Mouse (Mus musculus): ENCODE measurements around the gene Coro2a.
A peak's percentile ranks its signal among the peaks of the same experiment; 100 is the strongest.
"Not testable (repeated sequence)": the region's sequence is repeated elsewhere in the genome, so short reads cannot be mapped to it uniquely, and the experiment has no call there.

Coro2a gene

GRCm38 (mm10) chr4:46611181-46611580, 9.2 kb upstream of the Coro2a start:
- peak; percentile 79 to 81 for DNase-seq

GRCm38 (mm10) chr4:46607601-46608000, 5.6 kb upstream of the Coro2a start:
- DNase-seq = no peak

- no peak for DNase-seq
Observed at GRCm38 (mm10) chr4:46605451-46605850, 3.4 kb upstream of the Coro2a start.

- DNase-seq = no peak
Observed at GRCm38 (mm10) chr4:46602704-46603103, 702 bp upstream of the Coro2a start.

GRCm38 (mm10) chr4:46601258-46601843, 651 bp downstream of the Coro2a start:
- peak; percentile 36 to 43 for DNase-seq

- no peak for DNase-seq
Observed at GRCm38 (mm10) chr4:46600473-46601257, 1.3 kb downstream of the Coro2a start.

- DNase-seq = not testable (repeated sequence)
Observed at GRCm38 (mm10) chr4:46599609-46600008, 2.4 kb downstream of the Coro2a start.

- DNase-seq = no peak
Observed at GRCm38 (mm10) chr4:46598981-46599380, 3.0 kb downstream of the Coro2a start.

GRCm38 (mm10) chr4:46598111-46598510, 3.9 kb downstream of the Coro2a start:
- no peak for DNase-seq

GRCm38 (mm10) chr4:46597286-46597961, 4.6 kb downstream of the Coro2a start:
- peak in 1 of 2 experiments; percentile 36 for DNase-seq

- no peak for DNase-seq
Observed at GRCm38 (mm10) chr4:46596398-46596797, 5.6 kb downstream of the Coro2a start.

GRCm38 (mm10) chr4:46594131-46594530, 7.9 kb downstream of the Coro2a start:
- DNase-seq = no peak

GRCm38 (mm10) chr4:46593472-46593871, 8.5 kb downstream of the Coro2a start:
- DNase-seq = no peak

- DNase-seq = peak; percentile 67 to 68
Observed at GRCm38 (mm10) chr4:46591833-46592520, 10.0 kb downstream of the Coro2a start.

GRCm38 (mm10) chr4:46590810-46591209, 11.2 kb downstream of the Coro2a start:
- no peak for DNase-seq

- DNase-seq = no peak
Observed at GRCm38 (mm10) chr4:46589946-46590684, 11.9 kb downstream of the Coro2a start.

GRCm38 (mm10) chr4:46589151-46589550, 12.9 kb downstream of the Coro2a start:
- DNase-seq = no peak

- no peak for DNase-seq
Observed at GRCm38 (mm10) chr4:46586473-46586872, 15.5 kb downstream of the Coro2a start.

GRCm38 (mm10) chr4:46585811-46586190, 16.2 kb downstream of the Coro2a start:
- DNase-seq = no peak

- no peak for DNase-seq
Observed at GRCm38 (mm10) chr4:46585041-46585810, 16.8 kb downstream of the Coro2a start.

- not testable (repeated sequence) for DNase-seq
Observed at GRCm38 (mm10) chr4:46584536-46584935, 17.5 kb downstream of the Coro2a start.

GRCm38 (mm10) chr4:46584084-46584483, 17.9 kb downstream of the Coro2a start:
- not testable (repeated sequence) for DNase-seq

Data from lung, adult 18-20 months (tissue).